In the genomic region with DNA sequence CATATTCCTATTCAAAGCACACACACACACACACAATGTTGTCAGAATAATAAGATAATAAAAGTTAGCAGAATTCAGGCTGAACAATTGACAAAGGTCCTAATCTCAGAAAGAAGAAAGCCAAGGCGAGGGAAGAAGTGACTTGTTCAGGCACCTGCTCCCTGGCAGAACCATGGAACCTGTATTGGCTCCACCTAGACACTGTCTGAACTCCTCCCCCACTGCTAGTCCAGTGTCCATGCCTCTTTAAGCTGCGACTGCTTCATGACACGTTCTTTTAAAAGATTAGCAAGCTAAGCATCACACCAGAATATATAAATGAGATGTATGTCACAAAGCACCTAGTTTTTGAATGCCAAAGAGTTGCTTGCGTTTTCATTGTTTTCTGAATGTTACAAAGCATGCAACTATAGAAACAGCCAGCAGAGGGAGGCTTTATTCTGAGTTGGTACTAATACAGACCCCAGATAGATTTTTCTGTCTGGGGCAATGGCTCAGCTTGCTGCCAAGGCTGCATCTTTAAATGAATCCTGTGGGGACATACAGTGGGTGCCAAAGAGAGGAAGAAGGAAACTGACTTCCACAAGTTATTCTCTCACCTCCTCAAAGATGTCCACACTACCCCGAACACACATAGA, we compare ENCODE assay signal across 9 mouse cellular contexts. TPM values are rescaled to one million over a fixed set of nuclear protein-coding genes. Genes with fewer than 3 reads are reported as not detected.
DNase-seq lines count a peak whose midpoint lies in the region; ATAC-seq and TF ChIP-seq lines count a peak whose summit lies in the region.
"Had no signal": no experiment of that assay in that cellular context is flagged by ENCODE, and none has a peak within 500 bp of the region (broad histone marks: within the 10 kb centered on the region; RNA-seq: fewer than 3 reads in every experiment).

No protein-coding gene starts in this region.

- H3K79me2 ChIP-seq in CH12.LX (replicated peaks; ENCODE audit: control insufficient read depth, extremely low read depth, insufficient read depth, poor library complexity, severe bottlenecking): no peaks in the 10 kb centered on the region

- no peak for TF ChIP-seq EP300 in CH12.LX (IDR thresholded peaks at IDR 0.05; ENCODE audit: low read length)

- in situ Hi-C loops in CH12.LX (cut with MboI; ENCODE audit: low pct_ligation_motif_present, low pct_unique_long_range_greater_than_20kb, low sequenced_read_pairs): no loop called here

- H3K27ac ChIP-seq in CH12.LX (ENCODE audit: insufficient read depth, low read depth): no peak overlapping the region
- no peak overlapping the region for H3K27ac ChIP-seq in hindbrain, embryonic 13.5 days
- H3K27ac ChIP-seq in left cerebral cortex, adult 2 months: no peak overlapping the region; the same call in 1 of the 2 replicates
- no peak overlapping the region for H3K27ac ChIP-seq in neural tube, embryonic 12.5 days

- peak; percentile 74 for TF ChIP-seq RAD21 in CH12.LX (IDR thresholded peaks at IDR 0.05; ENCODE audit: low read depth, low read length)

- no peaks in the 10 kb centered on the region for H3K36me3 ChIP-seq in CH12.LX (replicated peaks in 1 of 2; ENCODE audit: control insufficient read depth in 1 of 2, insufficient read depth in 1 of 2, low read length in 1 of 2)
- H3K36me3 ChIP-seq in hindbrain, embryonic 13.5 days: no peaks in the 10 kb centered on the region
- no peaks in the 10 kb centered on the region for H3K36me3 ChIP-seq in neural tube, embryonic 12.5 days

- dilution Hi-C loops in CH12.LX (cut with MboI; ENCODE audit: extremely low pct_ligation_motif_present, extremely low pct_unique_long_range_greater_than_20kb, low sequenced_read_pairs): no loop called here

- peak; percentile 39 to 78 for TF ChIP-seq CTCF in CH12.LX (conservative IDR thresholded peaks at IDR 0.05 in 1 of 2, IDR thresholded peaks at IDR 0.05 in 1 of 2; ENCODE audit: low read depth in 2 of 2, low read length in 2 of 2)
- peak; percentile 86 for TF ChIP-seq CTCF in left cerebral cortex, adult 2 months (IDR thresholded peaks at IDR 0.05)

- H3K4me2 ChIP-seq in CH12.LX (ENCODE audit: insufficient read depth, low read depth, poor library complexity, severe bottlenecking): peak overlapping the region; percentile 47; the same call in 1 of the 2 replicates
- peak overlapping the region; percentile 33 for H3K4me2 ChIP-seq in hindbrain, embryonic 13.5 days
- H3K4me2 ChIP-seq in neural tube, embryonic 12.5 days (replicated peaks): no peak overlapping the region

- no peaks in the 10 kb centered on the region for H3K4me1 ChIP-seq in CH12.LX (ENCODE audit: control insufficient read depth in 1 of 2, insufficient read depth in 2 of 2)
- H3K4me1 ChIP-seq in hindbrain, embryonic 13.5 days (replicated peaks): peaks cover 8% of the 10 kb centered on the region; the same call in 1 of the 2 replicates
- H3K4me1 ChIP-seq in neural tube, embryonic 12.5 days: no peaks in the 10 kb centered on the region
- H3K4me1 ChIP-seq: megakaryocyte, embryonic 14.5 days had no signal

- no peak overlapping the region for H3K9ac ChIP-seq in CH12.LX (ENCODE audit: insufficient read depth, low read depth)
- no peak overlapping the region for H3K9ac ChIP-seq in hindbrain, embryonic 13.5 days
- no peak overlapping the region for H3K9ac ChIP-seq in neural tube, embryonic 12.5 days

- H3K9me3 ChIP-seq in CH12.LX (replicated peaks; ENCODE audit: low read length): no peaks in the 10 kb centered on the region
- no peaks in the 10 kb centered on the region for H3K9me3 ChIP-seq in hindbrain, embryonic 13.5 days
- H3K9me3 ChIP-seq in neural tube, embryonic 12.5 days: no peaks in the 10 kb centered on the region
- H3K9me3 ChIP-seq: megakaryocyte, embryonic 14.5 days had no signal

- H3K4me3 ChIP-seq in CH12.LX (replicated peaks in 1 of 3; ENCODE audit: low read depth in 2 of 3, low read length in 2 of 3, poor library complexity in 1 of 3): no peak overlapping the region
- no peak overlapping the region for H3K4me3 ChIP-seq in hindbrain, embryonic 13.5 days
- H3K4me3 ChIP-seq in left cerebral cortex, adult 2 months: no peak overlapping the region
- H3K4me3 ChIP-seq in neural tube, embryonic 12.5 days: no peak overlapping the region
- H3K4me3 ChIP-seq: megakaryocyte, embryonic 14.5 days had no signal

- intact Hi-C loops in left cerebral cortex, adult 2 months (cut with DNase I): loop anchor here (1.0 to 5.0 kb wide), 4 partner anchors 37 to 371 kb away; partner anchors contain the start of gene Grb14
- intact Hi-C loops in gastrocnemius, postnatal 14 days (cut with DNase I; ENCODE audit: low total_unique reads): loop anchor here (5.0 to 10.0 kb wide), 3 partner anchors 37 to 379 kb away; no protein-coding TSS in a partner anchor

- WGBS in hindbrain, embryonic 13.5 days: 32% methylated on average over 5 of the region's 5 CpGs
- WGBS in neural tube, embryonic 12.5 days: 31% methylated on average over 5 of the region's 5 CpGs

- peak; percentile 83 for ATAC-seq in common myeloid progenitor, adult 5-6 weeks (replicated peaks; ENCODE audit: low read depth, poor library complexity, severe bottlenecking)
- ATAC-seq in hindbrain, embryonic 13.5 days (ENCODE audit: low FRiP score): peak; percentile 89
- peak; percentile 85 for ATAC-seq in neural tube, embryonic 12.5 days (ENCODE audit: low FRiP score, low read depth)

- peak; percentile 19 for DNase-seq in gastrocnemius, postnatal 10 days
- DNase-seq in gastrocnemius, postnatal 25 days: no peak
- peak; percentile 53 for DNase-seq in CH12.LX (ENCODE audit: extremely low read depth)
- peak; percentile 22 to 41 for DNase-seq in left cerebral cortex, adult 2 months (ENCODE audit: extremely low spot score in 1 of 2, low spot score in 2 of 2)
- no peak for DNase-seq in gastrocnemius, postnatal 14 days

- no peaks in the 10 kb centered on the region for H3K27me3 ChIP-seq in CH12.LX (replicated peaks)
- no peaks in the 10 kb centered on the region for H3K27me3 ChIP-seq in hindbrain, embryonic 13.5 days
- no peaks in the 10 kb centered on the region for H3K27me3 ChIP-seq in neural tube, embryonic 12.5 days (replicated peaks)
- H3K27me3 ChIP-seq: megakaryocyte, embryonic 14.5 days had no signal

- TF ChIP-seq POLR2A in CH12.LX (IDR thresholded peaks at IDR 0.05; ENCODE audit: low read depth, low read length): no peak

TF ChIP-seq in CH12.LX, 34 proteins besides CTCF, POLR2A, EP300 and RAD21:
- TF ChIP-seq ZMIZ1 (IDR thresholded peaks at IDR 0.05; ENCODE audit: low read depth, low read length) (no peak), NELFE (IDR thresholded peaks at IDR 0.05; ENCODE audit: low read depth, low read length) (no peak), MXI1 (IDR thresholded peaks at IDR 0.05; ENCODE audit: low read depth, low read length) (no peak), MAZ (IDR thresholded peaks at IDR 0.05; ENCODE audit: low read depth, low read length) (no peak), ZNF384 (IDR thresholded peaks at IDR 0.05; ENCODE audit: low read depth, low read length) (no peak), SMC3 (IDR thresholded peaks at IDR 0.05; ENCODE audit: low read depth, low read length) (peak; percentile 83)

RNA-seq across cellular contexts. Expression of gene Grb14, which starts 59.4 kb away (rescaled TPM):
- total RNA-seq in gastrocnemius, postnatal 10 days (2021): 10 to 100 TPM; 13.6 to 18.7 TPM
- total RNA-seq in gastrocnemius, postnatal 25 days (2021): 10 to 100 TPM; 13.2 to 25.2 TPM
- total RNA-seq in CH12.LX (2012; rRNA removed) (0.38 and 0.85 TPM in 2 replicates), CH12.LX (2014; rRNA removed) (0.69 and 0.74 TPM in 2 replicates)
- 0.61 and 0.86 TPM in 2 replicates for polyA plus RNA-seq in CH12.LX (2012; ENCODE audit: insufficient read length, low read depth)
- total RNA-seq in common myeloid progenitor, adult 5-6 weeks (2017): 4.0 TPM in 1 of 2 replicates, not detected in the other
- 16.4 and 19.0 TPM in 2 replicates for polyA plus RNA-seq in hindbrain, embryonic 13.5 days (2015; fragmentation: Nextera tagmentation; extraction: Ambion mirVana)
- total RNA-seq in left cerebral cortex, adult 2 months (2021): 10 to 100 TPM; 22.1 to 25.9 TPM
- 13.0 and 17.4 TPM in 2 replicates for polyA plus RNA-seq in neural tube, embryonic 12.5 days (2016; fragmentation: Nextera tagmentation; extraction: Ambion mirVana)
- total RNA-seq in gastrocnemius, postnatal 14 days (2021): 10 to 100 TPM; 11.3 to 18.1 TPM

Comparison
In these comparisons a context has a peak if more than half of its experiments do, and no peak if none do; other contexts are left out.
1. DNase-seq: peak in gastrocnemius, postnatal 10 days (single experiment), CH12.LX (single experiment) and left cerebral cortex, adult 2 months (2 of 2); none in gastrocnemius, postnatal 25 days (single experiment) and gastrocnemius, postnatal 14 days (single experiment).
2. Peak in every context shown above with its lines, with median percentiles within 50 percentile points of each other: ATAC-seq.